Mouse (Mus musculus) heart, embryonic 14.5 days (tissue): ENCODE data around the gene Cpsf2. TPM values are rescaled to one million over a fixed set of nuclear protein-coding genes. Genes with fewer than 3 reads are reported as not detected.

ENCODE experiments used
- ATAC-seq: fragments of 200-750 bp; cut with Nextera tagmentation; 2 replicates; pipeline ENCODE4 v1.8.0; 2017; ENCODE audit warnings: low read depth, moderate TSS enrichment; ENCODE audit not compliant: insufficient number of reproducible peaks, insufficient read depth, low FRiP score
- H3K27ac ChIP-seq, 2 experiments: fragments of 200-500 bp in 1 of 2; fragments of 300-500 bp in 1 of 2; sonication (generic) in 1 of 2; replicated peaks in 1 of 2; 2 replicates each; pipeline ENCODE4 v1.5.1; 2012 to 2014; ENCODE audit warnings: low read depth in 2 of 2, low read length in 2 of 2, control low read depth in 1 of 2, mild to moderate bottlenecking in 1 of 2, mixed read lengths in 1 of 2; ENCODE audit not compliant: control insufficient read depth in 1 of 2, insufficient read depth in 1 of 2
- H3K27me3 ChIP-seq: fragments of 300-500 bp; sonication (generic); 2 replicates; pipeline ENCODE4 v1.6.1; 2014; ENCODE audit warnings: mild to moderate bottlenecking, low read length, control low read depth; ENCODE audit not compliant: control insufficient read depth, insufficient read depth
- H3K36me3 ChIP-seq: fragments of 300-500 bp; sonication (generic); 2 replicates; pipeline ENCODE4 v1.6.1; 2014; ENCODE audit warnings: mild to moderate bottlenecking, control low read depth, low read length, mixed read lengths; ENCODE audit not compliant: control insufficient read depth, insufficient read depth
- H3K4me1 ChIP-seq, 2 experiments: fragments of 200-500 bp in 1 of 2; fragments of 300-500 bp in 1 of 2; sonication (generic) in 1 of 2; 2 replicates each; pipeline ENCODE4 v1.6.1; 2012 to 2014; ENCODE audit warnings: low read length in 2 of 2, control low read depth in 1 of 2, mixed read lengths in 1 of 2; ENCODE audit not compliant: control insufficient read depth in 2 of 2, insufficient read depth in 2 of 2
- H3K4me2 ChIP-seq: fragments of 300-500 bp; sonication (generic); 2 replicates; pipeline ENCODE4 v1.6.1; 2014; ENCODE audit warnings: mild to moderate bottlenecking, low read length
- H3K4me3 ChIP-seq, 2 experiments: fragments of 200-500 bp in 1 of 2; fragments of 300-500 bp in 1 of 2; sonication (generic) in 1 of 2; 2 replicates each; pipeline ENCODE4 v1.5.1; 2012 to 2014; ENCODE audit warnings: low read length in 2 of 2, mild to moderate bottlenecking in 2 of 2, control low read depth in 1 of 2, low read depth in 1 of 2, moderate library complexity in 1 of 2; ENCODE audit not compliant: control insufficient read depth in 1 of 2, insufficient read depth in 1 of 2
- H3K9ac ChIP-seq: fragments of 300-500 bp; sonication (generic); 2 replicates; pipeline ENCODE4 v1.6.1; 2014; ENCODE audit warnings: mild to moderate bottlenecking, low read length
- H3K9me3 ChIP-seq: fragments of 300-500 bp; sonication (generic); 2 replicates; pipeline ENCODE4 v1.6.1; 2016; ENCODE audit warnings: low read length, control low read depth; ENCODE audit not compliant: control insufficient read depth
- WGBS: fragments of 180-500 bp; shearing (Covaris S2); extraction: QIAGEN DNeasy Blood & Tissue Kit; methylation state at CpG from one replicate; pipeline ENCODE4 v1.1.7; 2014; 5-methylcytosine and 5-hydroxymethylcytosine counted together
- polyA plus RNA-seq: library from polyadenylated mRNA; unstranded; fragments of >200 nt; fragmentation: Nextera tagmentation; extraction: Ambion mirVana; gene quantifications from 2 replicates; pipeline ENCODE4 v1.2.1, GENCODE M21; 2014

Gene Cpsf2
- polyA plus RNA-seq, 1 experiment from 2014 or later: 21.5 TPM

GRCm38 (mm10) chr12:101981559-101981958 is 5.8 kb downstream of the Cpsf2 start:
- H3K27me3 ChIP-seq: no peaks in the 10 kb centered on the region
- no peak overlapping the region for H3K4me3 ChIP-seq
- H3K4me1 ChIP-seq: peaks cover 16 to 29% of the 10 kb centered on the region in 2 experiments
- H3K9ac ChIP-seq: no peak overlapping the region
- no peak overlapping the region for H3K27ac ChIP-seq
- ATAC-seq: no peak
- no peak overlapping the region for H3K4me2 ChIP-seq
- no peaks in the 10 kb centered on the region for H3K9me3 ChIP-seq
- peaks cover 46% of the 10 kb centered on the region for H3K36me3 ChIP-seq
- WGBS: 95% methylated on average over 2 of the region's 2 CpGs

- WGBS: 90% methylated on average over 9 of the region's 9 CpGs
Measured at GRCm38 (mm10) chr12:101982977-101983376, 7.2 kb downstream of the Cpsf2 start.

GRCm38 (mm10) chr12:101985110-101985509 is 9.3 kb downstream of the Cpsf2 start:
- no peak overlapping the region for H3K4me3 ChIP-seq
- no peak overlapping the region for H3K9ac ChIP-seq
- no peak overlapping the region for H3K4me2 ChIP-seq
- no peaks in the 10 kb centered on the region for H3K27me3 ChIP-seq
- peaks cover 3 to 4% of the 10 kb centered on the region in 2 experiments for H3K4me1 ChIP-seq
- no peaks in the 10 kb centered on the region for H3K9me3 ChIP-seq
- 67% methylated on average over 3 of the region's 3 CpGs for WGBS
- H3K36me3 ChIP-seq: peaks cover 81% of the 10 kb centered on the region
- ATAC-seq: no peak
- H3K27ac ChIP-seq: no peak overlapping the region

More at GRCm38 (mm10) chr12:101982977-101983376, 7.2 kb downstream of the Cpsf2 start:
- H3K36me3 ChIP-seq: peaks cover 61% of the 10 kb centered on the region
- H3K27ac ChIP-seq: no peak overlapping the region
- H3K4me2 ChIP-seq: no peak overlapping the region
- no peak overlapping the region for H3K9ac ChIP-seq
- ATAC-seq: no peak
- no peaks in the 10 kb centered on the region for H3K9me3 ChIP-seq
- no peak overlapping the region for H3K4me3 ChIP-seq
- H3K4me1 ChIP-seq: peaks cover 6 to 17% of the 10 kb centered on the region in 2 experiments
- H3K27me3 ChIP-seq: no peaks in the 10 kb centered on the region

- 87% methylated on average over 6 of the region's 6 CpGs for WGBS
- Histone ChIP-seq H3K4me3 (no peak overlapping the region), H3K4me2 (no peak overlapping the region), H3K36me3 (peaks cover 98% of the 10 kb centered on the region), H3K27ac (no peak overlapping the region), H3K9ac (no peak overlapping the region), H3K27me3 (no peaks in the 10 kb centered on the region), H3K4me1 (0 out of 4 replicates have a peak, but pooled peaks cover 0 to 4% of the 10 kb centered on the region in 2 experiments), H3K9me3 (no peaks in the 10 kb centered on the region)
- no peak for ATAC-seq
Measured at GRCm38 (mm10) chr12:101987659-101988058, 11.9 kb downstream of the Cpsf2 start.

GRCm38 (mm10) chr12:101994576-101995467 is 19.0 kb downstream of the Cpsf2 start:
- H3K27me3 ChIP-seq: no peaks in the 10 kb centered on the region
- 91% methylated on average over 8 of the region's 8 CpGs for WGBS
- no peak for ATAC-seq

GRCm38 (mm10) chr12:101998929-101999328 is 23.1 kb downstream of the Cpsf2 start:
- no peak overlapping the region for H3K4me2 ChIP-seq
- no peaks in the 10 kb centered on the region for H3K4me1 ChIP-seq
- peaks cover 88% of the 10 kb centered on the region for H3K36me3 ChIP-seq
- no peak overlapping the region for H3K9ac ChIP-seq
- no peaks in the 10 kb centered on the region for H3K9me3 ChIP-seq
- H3K4me3 ChIP-seq: no peak overlapping the region
- H3K27me3 ChIP-seq: no peaks in the 10 kb centered on the region
- 91% methylated on average over 5 of the region's 5 CpGs for WGBS
- H3K27ac ChIP-seq: no peak overlapping the region
- ATAC-seq: no peak

More at GRCm38 (mm10) chr12:101994576-101995467, 19.0 kb downstream of the Cpsf2 start:
- no peaks in the 10 kb centered on the region for H3K9me3 ChIP-seq
- H3K4me3 ChIP-seq: no peak overlapping the region
- 0 out of 4 replicates have a peak, but pooled peaks cover 0 to 4% of the 10 kb centered on the region in 2 experiments for H3K4me1 ChIP-seq
- H3K4me2 ChIP-seq: no peak overlapping the region
- H3K27ac ChIP-seq: no peak overlapping the region
- H3K36me3 ChIP-seq: peaks cover 87% of the 10 kb centered on the region
- no peak overlapping the region for H3K9ac ChIP-seq

GRCm38 (mm10) chr12:102000785-102001184 is 25.0 kb downstream of the Cpsf2 start:
- Histone ChIP-seq H3K4me3 (no peak overlapping the region), H3K27me3 (no peaks in the 10 kb centered on the region), H3K9ac (no peak overlapping the region), H3K9me3 (no peaks in the 10 kb centered on the region), H3K4me2 (no peak overlapping the region), H3K27ac (no peak overlapping the region), H3K36me3 (peaks cover 93% of the 10 kb centered on the region), H3K4me1 (no peaks in the 10 kb centered on the region)
- no peak for ATAC-seq
- 90% methylated on average over 11 of the region's 11 CpGs for WGBS
